In genomic region chr4:134250116-134250929, GRCm38 (mm10) we compare ENCODE assay signal across 8 mouse cellular contexts. TPM values are rescaled to one million over a fixed set of nuclear protein-coding genes. Genes with fewer than 3 reads are reported as not detected.
A peak's percentile ranks its signal among the peaks of the same experiment; 100 is the strongest.
DNase-seq lines count a peak whose midpoint lies in the region; ATAC-seq and TF ChIP-seq lines count a peak whose summit lies in the region.

No protein-coding gene starts in this region.

- no peak for ATAC-seq in embryonic facial prominence, embryonic 14.5 days (ENCODE audit: low read depth)
- no peak for ATAC-seq in limb, embryonic 11.5 days (ENCODE audit: insufficient number of reproducible peaks, low FRiP score, low TSS enrichment, low read depth)
- ATAC-seq in neural tube, embryonic 15.5 days (ENCODE audit: low FRiP score): no peak

- peak overlapping the region; percentile 52; the same call in 1 of the 2 replicates for H3K9ac ChIP-seq in embryonic facial prominence, embryonic 14.5 days (ENCODE audit: low read depth, low read length)
- H3K9ac ChIP-seq in limb, embryonic 11.5 days (ENCODE audit: low read length): 0 out of 2 replicates have a peak overlapping the region, but pooled peaks have one; percentile 34
- H3K9ac ChIP-seq in neural tube, embryonic 15.5 days (replicated peaks): peak overlapping the region; percentile 70

- H3K9me3 ChIP-seq in embryonic facial prominence, embryonic 14.5 days (ENCODE audit: control insufficient read depth, low read length): no peaks in the 10 kb centered on the region
- H3K9me3 ChIP-seq in limb, embryonic 11.5 days (ENCODE audit: control insufficient read depth, low read length): no peaks in the 10 kb centered on the region
- no peaks in the 10 kb centered on the region for H3K9me3 ChIP-seq in neural tube, embryonic 15.5 days (replicated peaks)

- intact Hi-C loops in left cerebral cortex, adult 2 months (cut with DNase I): loop anchor here (10.0 kb wide), 1 partner anchor 234 kb away; no protein-coding TSS in a partner anchor

- H3K36me3 ChIP-seq in embryonic facial prominence, embryonic 14.5 days (ENCODE audit: control insufficient read depth, insufficient read depth, low read length): no peaks in the 10 kb centered on the region
- no peaks in the 10 kb centered on the region for H3K36me3 ChIP-seq in limb, embryonic 11.5 days (ENCODE audit: control insufficient read depth, insufficient read depth, low read length)
- H3K36me3 ChIP-seq in neural tube, embryonic 15.5 days: no peaks in the 10 kb centered on the region

- TF ChIP-seq CTCF in left cerebral cortex, adult 2 months (IDR thresholded peaks at IDR 0.05): no peak

- WGBS in embryonic facial prominence, embryonic 14.5 days: 6% methylated on average over 26 of the region's 27 CpGs
- WGBS in limb, embryonic 11.5 days: 7% methylated on average over 27 of the region's 27 CpGs
- WGBS in neural tube, embryonic 15.5 days: 8% methylated on average over 27 of the region's 27 CpGs

- peaks cover 37% of the 10 kb centered on the region for H3K4me1 ChIP-seq in embryonic facial prominence, embryonic 14.5 days (ENCODE audit: control insufficient read depth, insufficient read depth, low read length)
- H3K4me1 ChIP-seq in limb, embryonic 11.5 days (ENCODE audit: control insufficient read depth, insufficient read depth, low read length): peaks cover 28% of the 10 kb centered on the region
- H3K4me1 ChIP-seq in neural tube, embryonic 15.5 days: peaks cover 67% of the 10 kb centered on the region

- H3K4me2 ChIP-seq in embryonic facial prominence, embryonic 14.5 days (ENCODE audit: low read depth, low read length): peak overlapping the region; percentile 93
- peak overlapping the region; percentile 93 for H3K4me2 ChIP-seq in limb, embryonic 11.5 days (ENCODE audit: low read depth, severe bottlenecking)
- H3K4me2 ChIP-seq in neural tube, embryonic 15.5 days: peak overlapping the region; percentile 77

- H3K4me3 ChIP-seq in left cerebral cortex, adult 2 months: peak overlapping the region; percentile 44
- peak overlapping the region; percentile 54 for H3K4me3 ChIP-seq in embryonic facial prominence, embryonic 14.5 days (ENCODE audit: low read depth, low read length)
- H3K4me3 ChIP-seq in limb, embryonic 11.5 days (ENCODE audit: low read depth, low read length): peak overlapping the region; percentile 50
- peak overlapping the region; percentile 61 for H3K4me3 ChIP-seq in neural tube, embryonic 15.5 days (replicated peaks)

- H3K27ac ChIP-seq in left cerebral cortex, adult 2 months: no peak overlapping the region
- H3K27ac ChIP-seq in embryonic facial prominence, embryonic 14.5 days (replicated peaks; ENCODE audit: low read depth, low read length): no peak overlapping the region
- H3K27ac ChIP-seq in limb, embryonic 11.5 days (replicated peaks; ENCODE audit: low read depth, low read length): no peak overlapping the region
- H3K27ac ChIP-seq in neural tube, embryonic 15.5 days (replicated peaks): peak overlapping the region; percentile 89

- DNase-seq in left cerebral cortex, adult 2 months (ENCODE audit: extremely low spot score in 1 of 2, low spot score in 2 of 2): no peak
- no peak for DNase-seq in left cerebral cortex, adult 11 months (ENCODE audit: low spot score)
- no peak for DNase-seq in embryonic facial prominence, embryonic 14.5 days (ENCODE audit: low spot score)
- peak; percentile 58 for DNase-seq in limb, embryonic 11.5 days (ENCODE audit: low spot score)
- DNase-seq in adrenal gland, postnatal 36 days: no peak
- DNase-seq in right cerebral cortex, adult 18-20 months: no peak
- DNase-seq in adrenal gland, postnatal 25 days: no peak

- H3K27me3 ChIP-seq in embryonic facial prominence, embryonic 14.5 days (replicated peaks; ENCODE audit: control insufficient read depth, insufficient read depth, low read length): peaks cover 86% of the 10 kb centered on the region
- peaks cover 52% of the 10 kb centered on the region for H3K27me3 ChIP-seq in limb, embryonic 11.5 days (ENCODE audit: control insufficient read depth, insufficient read depth, low read length)
- peaks cover 65% of the 10 kb centered on the region for H3K27me3 ChIP-seq in neural tube, embryonic 15.5 days (replicated peaks)

RNA-seq across cellular contexts. Expression of gene Grrp1, which starts 3.6 kb away (rescaled TPM):
- 1 to 10 TPM; 3.0 to 3.6 TPM for total RNA-seq in left cerebral cortex, adult 2 months (2021)
- polyA plus RNA-seq in embryonic facial prominence, embryonic 14.5 days (2014; fragmentation: Nextera tagmentation; extraction: Ambion mirVana): 6.8 and 7.4 TPM in 2 replicates
- 5.5 and 7.1 TPM in 2 replicates for polyA plus RNA-seq in limb, embryonic 11.5 days (2014; fragmentation: Nextera tagmentation; extraction: Ambion mirVana)
- polyA plus RNA-seq in neural tube, embryonic 15.5 days (2015; fragmentation: Nextera tagmentation; extraction: Ambion mirVana): 14.2 and 17.0 TPM in 2 replicates
- 10 to 100 TPM in 1 of 2 experiments, 1 to 10 TPM in 1; 6.0 to 11.6 TPM for total RNA-seq in adrenal gland, postnatal 36 days (2021)
- total RNA-seq in adrenal gland, postnatal 25 days (2021): 6.2 and 8.3 TPM in 2 replicates

RNA-seq across cellular contexts. Expression of gene Gm30191, which starts 3.6 kb away (rescaled TPM):
- total RNA-seq in left cerebral cortex, adult 2 months (2021): not detected
- 0.28 TPM in 1 of 2 replicates, not detected in the other for polyA plus RNA-seq in embryonic facial prominence, embryonic 14.5 days (2014; fragmentation: Nextera tagmentation; extraction: Ambion mirVana)
- not detected in 2 replicates for polyA plus RNA-seq in limb, embryonic 11.5 days (2014; fragmentation: Nextera tagmentation; extraction: Ambion mirVana)
- polyA plus RNA-seq in neural tube, embryonic 15.5 days (2015; fragmentation: Nextera tagmentation; extraction: Ambion mirVana): not detected in 2 replicates
- total RNA-seq in adrenal gland, postnatal 36 days (2021): not detected
- total RNA-seq in adrenal gland, postnatal 25 days (2021): not detected in 2 replicates

RNA-seq across cellular contexts. Expression of gene Zfp593, which starts 4.9 kb away (rescaled TPM):
- total RNA-seq in left cerebral cortex, adult 2 months (2021): 10 to 100 TPM; 11.6 to 12.9 TPM
- polyA plus RNA-seq in embryonic facial prominence, embryonic 14.5 days (2014; fragmentation: Nextera tagmentation; extraction: Ambion mirVana): 13.7 and 15.7 TPM in 2 replicates
- 16.2 and 17.1 TPM in 2 replicates for polyA plus RNA-seq in limb, embryonic 11.5 days (2014; fragmentation: Nextera tagmentation; extraction: Ambion mirVana)
- 13.9 and 14.8 TPM in 2 replicates for polyA plus RNA-seq in neural tube, embryonic 15.5 days (2015; fragmentation: Nextera tagmentation; extraction: Ambion mirVana)
- 10 to 100 TPM in 1 of 2 experiments, 1 to 10 TPM in 1; 9.6 to 12.9 TPM for total RNA-seq in adrenal gland, postnatal 36 days (2021)
- 8.8 and 10.3 TPM in 2 replicates for total RNA-seq in adrenal gland, postnatal 25 days (2021)

RNA-seq across cellular contexts. Expression of gene E130218I03Rik, which starts 6.9 kb away (rescaled TPM):
- not detected for total RNA-seq in left cerebral cortex, adult 2 months (2021)
- 0.29 and 0.67 TPM in 2 replicates for polyA plus RNA-seq in embryonic facial prominence, embryonic 14.5 days (2014; fragmentation: Nextera tagmentation; extraction: Ambion mirVana)
- 0.35 and 0.43 TPM in 2 replicates for polyA plus RNA-seq in limb, embryonic 11.5 days (2014; fragmentation: Nextera tagmentation; extraction: Ambion mirVana)
- 0.42 TPM in 1 of 2 replicates, not detected in the other for polyA plus RNA-seq in neural tube, embryonic 15.5 days (2015; fragmentation: Nextera tagmentation; extraction: Ambion mirVana)
- not detected for total RNA-seq in adrenal gland, postnatal 36 days (2021)
- not detected in 2 replicates for total RNA-seq in adrenal gland, postnatal 25 days (2021)

RNA-seq across cellular contexts. Expression of gene Cnksr1, which starts 12.1 kb away (rescaled TPM):
- total RNA-seq in left cerebral cortex, adult 2 months (2021): under 1 TPM; 0.32 to 0.58 TPM
- polyA plus RNA-seq in embryonic facial prominence, embryonic 14.5 days (2014; fragmentation: Nextera tagmentation; extraction: Ambion mirVana): 2.4 and 2.6 TPM in 2 replicates
- polyA plus RNA-seq in limb, embryonic 11.5 days (2014; fragmentation: Nextera tagmentation; extraction: Ambion mirVana): 0.81 and 1.5 TPM in 2 replicates
- polyA plus RNA-seq in neural tube, embryonic 15.5 days (2015; fragmentation: Nextera tagmentation; extraction: Ambion mirVana): 0.20 and 1.4 TPM in 2 replicates
- total RNA-seq in adrenal gland, postnatal 36 days (2021): under 1 TPM; 0.23 to 0.40 TPM
- total RNA-seq in adrenal gland, postnatal 25 days (2021): 0.49 TPM in 1 of 2 replicates, not detected in the other
